Mouse (Mus musculus): ENCODE results near the gene Atp5g1.

Atp5g1 gene

DNA sequence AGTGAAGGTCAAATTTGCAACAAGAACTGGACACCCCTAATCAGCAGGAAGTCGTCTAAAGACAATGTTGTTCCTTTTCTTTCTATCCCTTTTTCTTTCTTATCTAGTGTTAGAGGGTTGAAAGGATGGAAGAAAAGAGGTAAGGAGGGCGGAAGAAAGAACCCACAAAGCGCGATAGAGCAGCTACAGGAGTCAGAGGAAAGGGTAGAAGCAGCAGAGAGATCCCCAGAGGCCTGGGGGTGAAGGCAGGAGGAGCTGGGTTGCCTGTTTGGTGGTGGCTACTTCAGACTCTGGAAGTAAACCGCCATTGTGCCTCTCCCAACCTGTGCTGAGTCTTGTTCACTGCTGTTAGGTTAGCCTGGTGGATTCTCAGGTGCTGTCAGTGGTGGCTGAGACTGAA lies 47.3 kb downstream of the Atp5g1 start:
- in situ Hi-C loops (cut with MboI, MseI), result no loop called here

DNA sequence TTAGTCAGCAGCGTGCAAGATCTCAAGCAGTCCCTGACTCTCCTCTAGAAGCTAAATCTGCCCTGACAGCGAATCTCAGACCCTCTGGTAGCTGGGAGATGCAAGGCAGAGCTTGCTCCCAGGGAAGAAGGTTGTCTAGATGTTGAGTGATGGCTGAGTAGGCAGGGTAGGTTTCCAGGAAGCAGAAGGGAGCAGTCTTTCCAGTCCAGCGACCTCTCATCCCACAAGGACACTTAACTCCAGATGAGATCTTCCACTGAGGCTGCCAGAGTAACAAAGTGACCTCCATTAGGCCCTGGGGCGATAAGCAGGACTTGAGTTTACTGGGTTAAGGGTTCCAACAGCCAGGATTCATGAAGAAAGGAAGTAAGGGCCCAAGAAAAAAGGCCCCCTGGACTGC lies 54.8 kb downstream of the Atp5g1 start:
- in situ Hi-C loops (cut with MboI, MseI), result no loop called here
